Mouse (Mus musculus) stomach, postnatal 0 days (tissue): ENCODE measurements around the gene Smg6.
A peak's percentile ranks its signal among the peaks of the same experiment; 100 is the strongest.

ENCODE experiments used
- CTCF ChIP-seq: IDR thresholded peaks from 2 replicates; pipeline ENCODE4 v1.5.1; 2016; ENCODE audit warnings: antibody characterized with exemption, low read depth, mild to moderate bottlenecking, moderate library complexity
- EP300 ChIP-seq: optimal IDR thresholded peaks from 2 replicates; pipeline ENCODE3; 2016; ENCODE audit warnings: antibody characterized with exemption

GRCm38 (mm10) chr11:74924149-74924548, 1.5 kb upstream of the Smg6 start:
- TF ChIP-seq CTCF (peak; percentile 67), EP300 (no peak)
